ENCODE assay signal across 10 mouse cellular contexts in the genomic region with DNA sequence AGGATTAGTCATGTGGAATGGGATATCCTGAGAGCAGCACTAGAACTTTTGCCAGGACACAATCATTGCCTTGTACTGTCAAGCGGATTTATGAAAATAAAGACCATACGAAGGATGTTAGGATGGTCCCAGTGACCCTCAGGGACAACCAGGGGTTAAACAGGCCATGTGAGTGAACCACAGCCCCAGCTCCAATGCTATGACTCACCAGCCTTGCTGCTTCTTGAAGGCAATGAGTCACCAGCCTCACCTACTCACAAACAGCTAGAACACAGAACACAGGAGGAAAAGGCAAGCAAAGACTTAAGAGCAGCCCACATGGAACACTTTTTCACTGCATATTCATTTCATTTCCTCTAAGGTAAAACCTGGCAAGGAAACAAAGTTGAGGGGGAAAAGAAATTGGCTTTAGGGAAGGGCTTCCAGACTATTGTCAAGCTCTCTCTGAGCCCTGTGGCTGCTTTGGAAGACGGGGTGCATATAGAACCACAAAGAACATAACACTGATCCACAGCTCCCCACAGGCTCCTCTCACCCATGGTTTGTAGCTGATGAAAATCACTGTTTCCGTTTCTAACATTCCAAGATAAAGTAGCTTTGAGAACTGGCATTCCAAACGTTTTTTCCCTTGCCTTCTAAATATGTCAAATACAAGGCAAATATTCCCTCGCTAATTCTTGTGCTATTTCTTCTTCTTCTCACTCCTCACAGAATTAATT. TPM values are rescaled to one million over a fixed set of nuclear protein-coding genes. Genes with fewer than 3 reads are reported as not detected.
DNase-seq lines count a peak whose midpoint lies in the region; ATAC-seq and TF ChIP-seq lines count a peak whose summit lies in the region.
"Had no signal": no experiment of that assay in that cellular context is flagged by ENCODE, and none has a peak within 500 bp of the region (broad histone marks: within the 10 kb centered on the region; RNA-seq: fewer than 3 reads in every experiment).

No protein-coding gene starts in this region.

- H3K27ac ChIP-seq in liver, adult 2 months (replicated peaks; ENCODE audit: insufficient read depth, low read depth, low read length), result no peak overlapping the region
- H3K27ac ChIP-seq in intestine, embryonic 16.5 days (ENCODE audit: low read length), result no peak overlapping the region
- peak overlapping the region; percentile 51 for H3K27ac ChIP-seq in olfactory bulb, adult 2 months (ENCODE audit: insufficient read depth, low read depth, low read length)
- no peak overlapping the region for H3K27ac ChIP-seq in forebrain, embryonic 12.5 days
- H3K27ac ChIP-seq: layer of hippocampus, adult 2 months had no signal

- H3K36me3 ChIP-seq in liver, adult 2 months (ENCODE audit: control insufficient read depth, insufficient read depth, low read length), result no peaks in the 10 kb centered on the region
- no peaks in the 10 kb centered on the region for H3K36me3 ChIP-seq in intestine, embryonic 16.5 days (ENCODE audit: control insufficient read depth, insufficient read depth, low read length)
- no peaks in the 10 kb centered on the region for H3K36me3 ChIP-seq in forebrain, embryonic 12.5 days (replicated peaks)

- no peak overlapping the region for H3K9ac ChIP-seq in liver, adult 2 months (ENCODE audit: low read depth, low read length)
- no peak overlapping the region for H3K9ac ChIP-seq in intestine, embryonic 16.5 days (ENCODE audit: low read depth, low read length)
- H3K9ac ChIP-seq in forebrain, embryonic 12.5 days, result no peak overlapping the region

- no peak for TF ChIP-seq POLR2A in liver, adult 2 months (IDR thresholded peaks at IDR 0.05; ENCODE audit: extremely low read depth, insufficient read depth, low read length)
- no peak for TF ChIP-seq POLR2A in olfactory bulb, adult 2 months (IDR thresholded peaks at IDR 0.05; ENCODE audit: insufficient read depth, low read depth, low read length)

- ATAC-seq in intestine, embryonic 16.5 days, result peak; percentile 55; the same call in 1 of the 2 replicates
- ATAC-seq in forebrain, embryonic 12.5 days (ENCODE audit: low FRiP score), result no peak

- 62% methylated on average over 6 of the region's 6 CpGs for WGBS in liver, adult 2 months
- 67% methylated on average over 6 of the region's 6 CpGs for WGBS in intestine, embryonic 16.5 days
- WGBS in olfactory bulb, adult 2 months, result 62% methylated on average over 6 of the region's 6 CpGs
- 85% methylated on average over 6 of the region's 6 CpGs for WGBS in forebrain, embryonic 12.5 days

- H3K4me2 ChIP-seq in intestine, embryonic 16.5 days (ENCODE audit: low read depth, low read length), result no peak overlapping the region
- no peak overlapping the region for H3K4me2 ChIP-seq in forebrain, embryonic 12.5 days

- DNase-seq in adrenal gland, adult 2 months, result peak; percentile 46
- DNase-seq in adrenal gland, adult 18-20 months (ENCODE audit: low spot score in 2 of 2), result no peak
- peak; percentile 8 for DNase-seq in liver, adult 2 months (ENCODE audit: extremely low read depth, low read depth, low spot score)
- DNase-seq in liver, result no peak
- no peak for DNase-seq in T-cell, adult 2 months (ENCODE audit: low spot score)
- DNase-seq: thymus, adult 2 months had no signal

- H3K9me3 ChIP-seq in intestine, embryonic 16.5 days (ENCODE audit: control insufficient read depth, low read length), result no peaks in the 10 kb centered on the region
- no peaks in the 10 kb centered on the region for H3K9me3 ChIP-seq in forebrain, embryonic 12.5 days

- H3K79me2 ChIP-seq in liver, adult 2 months (ENCODE audit: control insufficient read depth, insufficient read depth, low read length), result no peaks in the 10 kb centered on the region

- no peak for TF ChIP-seq CTCF in liver, adult 2 months (IDR thresholded peaks at IDR 0.05; ENCODE audit: low read depth, low read length)
- no peak for TF ChIP-seq CTCF in olfactory bulb, adult 2 months (IDR thresholded peaks at IDR 0.05; ENCODE audit: insufficient read depth, low read depth, low read length)

- H3K4me3 ChIP-seq in liver, adult 2 months (ENCODE audit: insufficient read depth, low read depth, low read length), result no peak overlapping the region
- no peak overlapping the region for H3K4me3 ChIP-seq in intestine, embryonic 16.5 days (ENCODE audit: low read length)
- no peak overlapping the region for H3K4me3 ChIP-seq in olfactory bulb, adult 2 months (ENCODE audit: insufficient read depth, low read depth, low read length)
- no peak overlapping the region for H3K4me3 ChIP-seq in forebrain, embryonic 12.5 days (replicated peaks)
- H3K4me3 ChIP-seq: layer of hippocampus, adult 2 months had no signal

- H3K4me1 ChIP-seq in liver, adult 2 months (ENCODE audit: control insufficient read depth, insufficient read depth, low read length), result no peaks in the 10 kb centered on the region
- H3K4me1 ChIP-seq in intestine, embryonic 16.5 days (ENCODE audit: control insufficient read depth, insufficient read depth, low read length), result 0 out of 2 replicates have a peak, but pooled peaks cover 2% of the 10 kb centered on the region
- H3K4me1 ChIP-seq in olfactory bulb, adult 2 months (ENCODE audit: control insufficient read depth, insufficient read depth, low read length), result 0 out of 2 replicates have a peak, but pooled peaks cover 4% of the 10 kb centered on the region
- no peaks in the 10 kb centered on the region for H3K4me1 ChIP-seq in forebrain, embryonic 12.5 days

- H3K27me3 ChIP-seq in liver, adult 2 months (ENCODE audit: control insufficient read depth, insufficient read depth, low read length), result no peaks in the 10 kb centered on the region
- no peaks in the 10 kb centered on the region for H3K27me3 ChIP-seq in intestine, embryonic 16.5 days (replicated peaks; ENCODE audit: control insufficient read depth, insufficient read depth, low read length)
- H3K27me3 ChIP-seq in forebrain, embryonic 12.5 days, result no peaks in the 10 kb centered on the region

RNA-seq across cellular contexts. Expression of gene Anxa1, which starts 3.0 kb away (rescaled TPM):
- 10 to 100 TPM; 13.4 to 23.5 TPM for total RNA-seq in adrenal gland, adult 2 months (2021)
- polyA plus RNA-seq in adrenal gland, adult 2 months (2012; rRNA removed), result 0.40 and 0.58 TPM in 2 replicates
- total RNA-seq in adrenal gland, adult 18-20 months (2021), result 10 to 100 TPM; 13.5 to 46.4 TPM
- 3.6 and 4.1 TPM in 2 replicates for total RNA-seq in liver, adult 2 months (2014; rRNA removed)
- 0.65 and 1.0 TPM in 2 replicates for polyA plus RNA-seq in liver, adult 2 months (2012; rRNA removed)
- 52.2 and 59.5 TPM in 2 replicates for polyA plus RNA-seq in intestine, embryonic 16.5 days (2015; fragmentation: Nextera tagmentation; extraction: Ambion mirVana)
- not detected in 2 replicates for polyA plus RNA-seq in olfactory bulb, adult 2 months (2012; ENCODE audit: insufficient read depth, insufficient read length, low replicate concordance, missing spikeins)
- 4.8 and 5.2 TPM in 2 replicates for polyA plus RNA-seq in forebrain, embryonic 12.5 days (2016; fragmentation: Nextera tagmentation; extraction: Ambion mirVana)

Comparison
In these comparisons a context has a peak if more than half of its experiments do, and no peak if none do; other contexts are left out.
1. DNase-seq: peak in adrenal gland, adult 2 months (single experiment) and liver, adult 2 months (single experiment); none in adrenal gland, adult 18-20 months (0 of 2), liver (single experiment) and T-cell, adult 2 months (single experiment).